Mouse (Mus musculus): ENCODE results near the gene Twsg1. TPM values are rescaled to one million over a fixed set of nuclear protein-coding genes. Genes with fewer than 3 reads are reported as not detected.

Twsg1 gene
- total RNA-seq, 2 experiments from 2014 or later = 10.1 to 13.2 TPM

DNA sequence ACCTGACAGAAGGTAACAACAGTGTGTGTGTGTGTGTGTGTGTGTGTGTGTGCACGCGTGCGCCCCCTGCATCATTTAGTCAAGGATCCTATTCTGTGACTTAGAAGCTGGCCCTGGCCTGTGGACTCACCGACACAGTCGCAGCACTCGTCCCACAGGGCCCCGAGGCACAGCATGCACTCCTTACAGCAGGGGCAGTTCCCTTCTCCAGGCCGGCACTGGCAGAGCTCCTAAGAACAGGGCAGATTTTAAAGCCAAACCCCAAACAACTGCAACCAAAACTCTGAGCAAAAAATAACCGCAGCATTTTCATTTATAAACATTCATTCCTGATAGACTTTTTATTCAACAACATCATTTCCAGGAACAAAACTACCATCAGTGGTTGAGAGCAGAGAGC, 13.4 kb downstream of the Twsg1 start:
- no peak for ATAC-seq (replicated peaks; ENCODE audit: poor library complexity)

DNA sequence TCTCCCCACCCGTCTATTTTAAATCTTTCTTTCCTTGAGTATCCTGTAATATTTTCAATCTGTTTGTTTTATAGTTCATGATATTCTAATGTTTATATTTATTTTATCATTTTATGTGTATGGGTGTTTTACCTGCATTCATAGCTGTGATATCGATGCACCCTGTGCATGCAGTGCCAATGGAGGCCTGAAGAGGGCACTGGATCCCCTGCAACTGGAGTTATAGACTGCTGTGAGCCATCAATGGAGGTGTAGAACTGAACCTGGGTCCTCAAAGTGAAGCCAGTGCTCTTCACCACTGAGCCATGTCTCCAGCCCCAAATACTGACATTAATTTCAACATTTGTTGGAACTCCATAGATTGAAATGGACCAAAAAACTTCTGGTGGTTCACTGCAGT, 17.3 kb downstream of the Twsg1 start:
- peak; percentile 59 for ATAC-seq (replicated peaks; ENCODE audit: poor library complexity)

DNA sequence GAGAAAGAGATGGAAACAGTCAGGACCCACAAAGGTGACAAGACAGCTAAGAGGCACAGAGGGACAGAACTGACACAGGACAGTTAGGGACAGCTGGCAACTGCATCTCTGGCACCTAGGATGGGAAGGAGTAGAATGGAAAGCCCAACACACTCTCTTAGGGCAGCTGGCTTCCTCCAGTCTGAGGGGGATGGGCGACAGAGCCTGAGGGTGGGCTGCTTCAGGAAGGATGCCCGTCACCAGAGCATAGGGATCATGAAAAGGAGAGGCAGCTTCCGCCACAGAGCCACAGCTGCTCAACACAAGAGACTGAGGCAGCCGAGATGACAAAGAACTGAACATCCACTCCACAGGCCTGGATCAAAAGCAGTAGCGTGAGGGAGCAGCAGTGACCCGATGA, 19.5 kb downstream of the Twsg1 start:
- no peak for ATAC-seq (replicated peaks; ENCODE audit: poor library complexity)

- peak; percentile 99 for ATAC-seq (replicated peaks; ENCODE audit: poor library complexity)
These were observed 20.1 kb downstream of the Twsg1 start for GRCm38 (mm10) chr17:65930960-65931359.

- no peak for ATAC-seq (replicated peaks; ENCODE audit: poor library complexity)
These were observed 20.7 kb downstream of the Twsg1 start for GRCm38 (mm10) chr17:65930158-65930826.

- no peak for ATAC-seq (replicated peaks; ENCODE audit: poor library complexity)
These were observed 21.6 kb downstream of the Twsg1 start for GRCm38 (mm10) chr17:65929319-65929978.

GRCm38 (mm10) chr17:65927077-65927476, 23.9 kb downstream of the Twsg1 start:
- ATAC-seq (replicated peaks; ENCODE audit: poor library complexity) = no peak

DNA sequence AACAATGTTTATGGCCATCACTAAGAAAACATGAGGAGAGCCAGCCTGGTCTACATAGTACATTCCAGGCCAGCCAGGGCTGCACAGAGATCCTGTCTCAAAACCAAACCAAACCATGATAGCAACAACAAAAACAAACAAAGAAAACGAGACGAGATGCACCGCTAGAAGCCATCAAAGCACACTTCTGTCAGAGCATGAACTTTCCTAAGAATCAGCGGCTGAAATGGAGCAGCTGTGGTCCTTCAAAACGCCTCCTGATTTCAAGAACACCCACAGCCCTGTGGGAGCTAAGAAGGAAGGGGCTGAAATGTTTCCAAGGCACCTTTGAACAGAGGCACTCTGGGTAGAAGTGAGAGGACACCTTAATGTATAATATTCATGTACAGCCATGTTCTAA, 26.8 kb downstream of the Twsg1 start:
- no peak for ATAC-seq (replicated peaks; ENCODE audit: poor library complexity)

GRCm38 (mm10) chr17:65921975-65922374, 29.1 kb downstream of the Twsg1 start:
- peak; percentile 32; the same call in 1 of the 2 replicates for ATAC-seq (replicated peaks; ENCODE audit: poor library complexity)

DNA sequence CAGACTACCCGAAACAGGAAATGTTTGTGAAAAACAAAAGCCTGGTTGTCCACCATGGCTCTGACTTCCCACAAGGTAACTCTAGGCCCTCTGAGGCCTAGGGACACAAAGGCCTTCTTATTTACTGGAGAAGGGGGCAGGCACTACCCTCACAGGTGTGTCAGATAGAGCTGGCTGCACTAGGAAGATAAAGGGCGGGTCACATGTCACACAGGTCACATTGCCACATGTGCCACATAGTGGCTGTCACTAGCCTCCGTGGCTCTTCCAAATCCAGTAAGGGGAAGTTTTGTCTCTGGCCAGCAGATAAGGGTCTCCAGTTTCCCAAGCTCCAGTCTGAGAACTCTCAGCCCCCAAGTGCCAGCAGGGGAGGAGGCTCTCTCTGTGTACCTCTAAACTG, 31.8 kb downstream of the Twsg1 start:
- peak; percentile 80 for ATAC-seq (replicated peaks; ENCODE audit: poor library complexity)

- ATAC-seq (replicated peaks; ENCODE audit: poor library complexity) = no peak
These were observed 34.8 kb downstream of the Twsg1 start for GRCm38 (mm10) chr17:65916135-65916668.

DNA sequence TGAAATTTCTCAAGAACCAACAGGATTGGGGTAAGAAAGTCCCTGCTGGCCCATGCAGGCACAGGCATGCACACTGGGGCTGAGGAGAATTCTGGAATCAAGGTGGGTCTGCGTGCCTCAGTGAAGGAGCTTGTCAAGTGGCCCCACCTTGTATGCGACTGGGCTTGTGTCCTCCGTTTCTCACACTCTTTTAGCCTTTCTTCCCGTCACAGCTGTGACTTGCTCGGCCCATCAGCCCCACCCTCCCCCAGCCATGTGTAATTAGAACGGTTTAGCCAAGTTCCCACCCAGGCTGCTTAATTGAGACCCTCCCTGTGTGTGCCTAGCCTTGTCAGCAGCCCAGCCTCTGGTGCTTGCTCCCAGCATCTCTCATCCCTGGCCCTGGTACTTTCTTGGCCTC, 36.9 kb downstream of the Twsg1 start:
- ATAC-seq (replicated peaks; ENCODE audit: poor library complexity) = no peak

GRCm38 (mm10) chr17:65912202-65912601, 38.8 kb downstream of the Twsg1 start:
- peak; percentile 68 for ATAC-seq (replicated peaks; ENCODE audit: poor library complexity)

- no peak for ATAC-seq (replicated peaks; ENCODE audit: poor library complexity)
These were observed 39.5 kb downstream of the Twsg1 start for GRCm38 (mm10) chr17:65911285-65912069.

DNA sequence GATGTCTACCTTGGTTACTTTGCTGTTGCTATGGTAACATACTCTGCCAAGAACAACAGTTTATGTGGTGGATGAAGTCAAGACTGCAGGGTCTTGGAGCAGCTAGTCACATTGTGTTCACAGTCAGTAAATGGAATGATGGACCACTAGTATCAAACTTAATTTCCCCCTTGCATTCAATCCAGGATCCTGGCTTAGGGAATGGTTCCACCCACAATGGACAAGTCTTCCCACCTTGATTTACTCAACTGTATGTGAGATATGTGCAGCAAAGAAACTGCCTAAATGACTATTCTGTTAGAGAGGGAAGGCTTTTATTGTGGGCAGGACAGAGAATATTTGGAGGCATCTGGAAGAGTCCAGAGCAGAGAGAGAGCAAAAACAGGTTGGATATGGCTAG, 42.8 kb downstream of the Twsg1 start:
- ATAC-seq (replicated peaks; ENCODE audit: poor library complexity) = no peak

DNA sequence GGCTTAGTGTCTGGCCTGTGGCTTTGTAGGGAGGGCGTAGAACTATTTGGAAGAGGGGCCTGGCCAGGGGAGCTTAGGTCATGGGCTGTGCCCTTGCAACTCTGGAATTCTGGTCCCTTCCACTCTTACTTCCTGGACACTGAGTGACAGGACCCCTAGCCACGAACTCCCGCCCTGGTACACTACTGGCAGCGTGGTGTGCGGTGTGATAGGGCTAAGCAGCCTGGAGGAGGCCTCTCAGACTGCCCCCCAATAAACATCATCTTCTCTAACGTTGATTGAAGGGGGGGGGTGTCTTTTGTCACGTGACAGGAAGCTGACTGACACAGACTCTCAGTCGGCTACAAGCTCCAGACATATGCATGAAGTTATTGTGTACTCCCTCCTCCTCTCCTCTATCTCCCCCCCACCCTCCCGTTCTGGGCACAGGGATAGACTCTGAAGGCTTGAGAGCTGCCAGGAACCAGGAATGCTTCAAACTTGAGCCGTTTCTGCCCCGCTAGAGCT, 44.1 kb downstream of the Twsg1 start:
- ATAC-seq (replicated peaks; ENCODE audit: poor library complexity) = peak; percentile 95

DNA sequence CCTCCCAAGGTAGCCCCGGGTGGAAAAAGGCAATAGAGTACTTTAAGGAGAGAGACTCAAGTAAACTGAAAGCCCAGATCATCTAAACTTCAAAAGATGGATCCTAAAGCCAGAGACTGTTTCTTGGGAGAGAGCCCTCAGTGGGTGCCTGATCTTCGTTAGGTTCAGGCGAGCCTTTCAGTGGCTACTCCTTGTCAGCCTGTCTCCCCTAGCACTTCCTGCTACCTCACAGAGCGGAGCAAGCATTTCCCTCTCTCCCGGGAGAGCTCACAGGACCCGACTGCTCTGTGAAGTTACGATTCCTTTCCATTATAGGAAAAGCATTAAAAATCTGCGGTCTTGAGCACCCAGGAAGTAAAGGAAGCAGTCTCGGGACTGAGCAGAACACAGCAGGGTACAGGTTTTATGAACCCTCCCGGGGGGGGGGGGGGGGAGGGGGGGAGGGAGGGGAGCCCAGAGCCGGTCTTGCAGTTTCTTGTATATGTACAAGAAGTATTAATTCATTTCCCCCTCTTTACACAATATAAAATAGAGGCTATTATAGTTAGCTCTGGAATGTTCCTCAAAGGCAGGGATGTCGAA, 44.6 kb downstream of the Twsg1 start:
- peak; percentile 48; the same call in 1 of the 2 replicates for ATAC-seq (replicated peaks; ENCODE audit: poor library complexity)

GRCm38 (mm10) chr17:65905241-65905640, 45.8 kb downstream of the Twsg1 start:
- ATAC-seq (replicated peaks; ENCODE audit: poor library complexity) = no peak

DNA sequence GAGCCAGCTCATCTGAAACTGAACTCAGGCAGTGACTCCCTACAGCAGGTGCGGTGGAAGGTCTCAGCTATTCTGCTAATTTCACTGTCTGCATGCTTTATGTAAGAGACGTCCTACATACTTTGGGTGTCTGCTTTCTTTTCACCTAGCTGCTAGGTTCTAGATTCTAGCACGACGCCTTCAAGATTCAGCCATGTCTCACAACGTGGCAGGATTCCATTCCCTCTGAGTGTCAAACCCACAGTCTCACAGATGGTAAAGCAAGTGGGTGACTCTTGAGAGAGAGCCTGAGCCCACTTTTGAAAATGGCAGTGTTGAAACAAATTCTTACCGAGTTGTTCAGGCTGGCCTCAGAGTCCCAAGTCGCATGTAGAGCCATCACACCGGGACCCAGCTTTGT, 47.2 kb downstream of the Twsg1 start:
- no peak for ATAC-seq (replicated peaks; ENCODE audit: poor library complexity)

GRCm38 (mm10) chr17:65903011-65903410, 48.0 kb downstream of the Twsg1 start:
- no peak for ATAC-seq (replicated peaks; ENCODE audit: poor library complexity)

- ATAC-seq (replicated peaks; ENCODE audit: poor library complexity) = no peak
These were observed 48.7 kb downstream of the Twsg1 start for GRCm38 (mm10) chr17:65902281-65902680.

Data from megakaryocyte progenitor cell, adult 5-6 weeks (primary cell).